Mouse (Mus musculus) layer of hippocampus, postnatal 14 days (tissue): ENCODE measurements at regions not wholly inside any gene's neighbourhood (a gene's known extent, or its start where the extent isn't known, plus 50 kb on each side); places are given as distances from the start of the nearest gene placed in this dataset.

Experiments used
- DNase-seq, 2 experiments: peaks; one replicate each; pipeline ENCODE4 v3.0.0; 2021 to 2022; ENCODE audit warnings: low spot score in 2 of 2, mixed read lengths in 1 of 2

- no peak for DNase-seq
These were observed 144.5 kb downstream of the Rab28 start for GRCm38 (mm10) chr5:41563441-41563840.

DNA sequence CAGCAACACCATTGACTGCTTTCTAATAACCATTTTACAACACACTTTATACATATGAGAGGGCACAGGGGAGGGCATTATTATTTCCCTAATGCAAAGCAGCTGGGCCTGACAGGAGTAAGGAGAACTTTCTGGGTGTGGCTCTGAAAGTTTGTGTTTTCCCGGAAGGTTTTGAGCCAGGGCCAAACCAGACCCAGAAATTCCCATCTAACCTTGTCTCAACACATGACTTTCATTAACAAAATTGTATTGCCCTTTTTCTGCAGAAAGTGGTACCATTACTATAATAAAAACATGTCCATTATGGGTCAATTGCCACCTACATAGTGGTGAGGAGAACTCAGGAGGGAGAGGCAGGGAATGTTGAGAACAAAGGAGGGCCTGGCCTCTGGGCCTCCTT lies 145.7 kb downstream of the Rab28 start:
- no peak for DNase-seq

- peak in 1 of 2 experiments; percentile 9 for DNase-seq
These were observed 151.2 kb downstream of the Rab28 start for GRCm38 (mm10) chr5:41556700-41557309.

- DNase-seq = no peak
These were observed 153.6 kb downstream of the Rab28 start for GRCm38 (mm10) chr5:41554312-41554711.

- DNase-seq = no peak
These were observed 157.9 kb downstream of the Rab28 start for GRCm38 (mm10) chr5:41550063-41550462.

- no peak for DNase-seq
These were observed 161.0 kb downstream of the Rab28 start for GRCm38 (mm10) chr5:41546909-41547308.

DNA sequence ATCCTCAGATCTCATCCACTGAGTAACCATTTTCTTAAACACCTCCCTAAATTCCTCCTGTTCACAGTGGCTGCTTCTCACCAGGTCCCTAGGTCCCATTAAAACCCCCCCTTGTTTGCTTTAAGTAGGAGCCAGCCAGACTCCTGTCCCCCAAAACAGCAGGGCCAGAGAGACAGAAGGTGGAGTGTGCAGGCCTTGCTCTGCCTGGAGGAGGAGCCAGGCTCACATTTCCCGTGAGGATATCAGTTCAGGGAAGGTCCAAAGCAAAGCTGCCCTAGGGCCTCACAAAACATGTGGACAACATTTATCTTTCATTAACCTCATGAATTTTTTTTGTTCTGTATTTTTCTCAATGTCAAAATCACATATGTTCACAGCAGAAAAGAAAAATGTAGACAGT lies 167.2 kb downstream of the Rab28 start:
- no peak for DNase-seq

GRCm38 (mm10) chr5:41534598-41534997 lies 173.4 kb downstream of the Rab28 start:
- peak in 1 of 2 experiments; percentile 1 for DNase-seq
